Mouse (Mus musculus): ENCODE measurements around the gene Mras. TPM values are rescaled to one million over a fixed set of nuclear protein-coding genes. Genes with fewer than 3 reads are reported as not detected.
A peak's percentile ranks its signal among the peaks of the same experiment; 100 is the strongest.

Mras gene
- total and polyA plus RNA-seq, 3 experiments: 0.17 TPM; not detected in 2

- Histone ChIP-seq H3K27ac (ENCODE audit: control insufficient read depth, low read depth, low read length) (no peak overlapping the region), H3K79me2 (ENCODE audit: control insufficient read depth, insufficient read depth, low read length, poor library complexity) (no peaks in the 10 kb centered on the region), H3K9ac (ENCODE audit: control insufficient read depth, low read depth, low read length, poor library complexity, severe bottlenecking) (no peak overlapping the region), H3K4me1 (ENCODE audit: control insufficient read depth in 1 of 2, insufficient read depth in 2 of 2, low read length in 2 of 2) (peaks cover 0 to 5% of the 10 kb centered on the region in 2 experiments; a peak in 3 of 4 replicates), H3K36me3 (ENCODE audit: control insufficient read depth in 1 of 2, insufficient read depth in 2 of 2, low read length in 2 of 2) (no peaks in the 10 kb centered on the region), H3K9me3 (replicated peaks; ENCODE audit: insufficient read depth, low read length) (no peaks in the 10 kb centered on the region), H3K27me3 (ENCODE audit: control insufficient read depth in 1 of 2, insufficient read depth in 2 of 2, low read length in 2 of 2) (no peaks in the 10 kb centered on the region), H3K4me3 (ENCODE audit: control insufficient read depth in 1 of 2, insufficient read depth in 1 of 2, low read depth in 2 of 2, low read length in 2 of 2) (no peak overlapping the region)
- TF ChIP-seq CHD1 (IDR thresholded peaks at IDR 0.05; ENCODE audit: low read depth, low read length): no peak
- TF ChIP-seq MYB (IDR thresholded peaks at IDR 0.05; ENCODE audit: low read depth, low read length): no peak
- no peak for TF ChIP-seq MYC (IDR thresholded peaks at IDR 0.05; ENCODE audit: low read depth, low read length)
- no peak for TF ChIP-seq POLR2AphosphoS5 (IDR thresholded peaks at IDR 0.05; ENCODE audit: borderline replicate concordance, low read depth, low read length)
- no peak for TF ChIP-seq CHD2 (IDR thresholded peaks at IDR 0.05; ENCODE audit: low read length)
- DNase-seq (ENCODE audit: low read depth, low spot score): no peak
These were observed 54.6 kb downstream of the Mras start for GRCm38 (mm10) chr9:99382556-99382955.

GRCm38 (mm10) chr9:99379194-99379593 lies 58.0 kb downstream of the Mras start:
- Histone ChIP-seq H3K9me3 (replicated peaks; ENCODE audit: insufficient read depth, low read length) (no peaks in the 10 kb centered on the region), H3K4me3 (ENCODE audit: control insufficient read depth in 1 of 2, insufficient read depth in 1 of 2, low read depth in 2 of 2, low read length in 2 of 2) (no peak overlapping the region), H3K79me2 (ENCODE audit: control insufficient read depth, insufficient read depth, low read length, poor library complexity) (no peaks in the 10 kb centered on the region), H3K4me1 (ENCODE audit: control insufficient read depth in 1 of 2, insufficient read depth in 2 of 2, low read length in 2 of 2) (peaks cover 0 to 5% of the 10 kb centered on the region in 2 experiments; a peak in 3 of 4 replicates), H3K27me3 (ENCODE audit: control insufficient read depth in 1 of 2, insufficient read depth in 2 of 2, low read length in 2 of 2) (no peaks in the 10 kb centered on the region), H3K36me3 (ENCODE audit: control insufficient read depth in 1 of 2, insufficient read depth in 2 of 2, low read length in 2 of 2) (no peaks in the 10 kb centered on the region), H3K27ac (ENCODE audit: control insufficient read depth, low read depth, low read length) (no peak overlapping the region), H3K9ac (ENCODE audit: control insufficient read depth, low read depth, low read length, poor library complexity, severe bottlenecking) (no peak overlapping the region)
- no peak for DNase-seq (ENCODE audit: low read depth, low spot score)
- TF ChIP-seq KAT2A (conservative IDR thresholded peaks at IDR 0.05; ENCODE audit: low read depth, low read length) (no peak), UBTF (IDR thresholded peaks at IDR 0.05; ENCODE audit: borderline replicate concordance, insufficient read depth, low read depth, low read length) (no peak), RAD21 (IDR thresholded peaks at IDR 0.05; ENCODE audit: low read depth, low read length) (no peak), MXI1 (IDR thresholded peaks at IDR 0.05; ENCODE audit: low read depth, low read length) (no peak), TCF12 (IDR thresholded peaks at IDR 0.05; ENCODE audit: low read depth, low read length) (no peak), ZKSCAN1 (IDR thresholded peaks at IDR 0.05; ENCODE audit: low read depth, low read length) (no peak)

- Histone ChIP-seq H3K4me3 (ENCODE audit: control insufficient read depth in 1 of 2, insufficient read depth in 1 of 2, low read depth in 2 of 2, low read length in 2 of 2) (0 out of 4 replicates have a peak overlapping the region, but pooled peaks of 1 of the 2 experiments have one; percentile 11), H3K9ac (ENCODE audit: control insufficient read depth, low read depth, low read length, poor library complexity, severe bottlenecking) (no peak overlapping the region), H3K36me3 (ENCODE audit: control insufficient read depth in 1 of 2, insufficient read depth in 2 of 2, low read length in 2 of 2) (no peaks in the 10 kb centered on the region)
- no peak for TF ChIP-seq RCOR1 (IDR thresholded peaks at IDR 0.05; ENCODE audit: low read depth, low read length)
- no peak for TF ChIP-seq MYB (IDR thresholded peaks at IDR 0.05; ENCODE audit: low read depth, low read length)
- TF ChIP-seq EP300 (IDR thresholded peaks at IDR 0.05; ENCODE audit: low read depth in 1 of 2, low read length in 2 of 2): no peak
- no peak for TF ChIP-seq E2F4 (IDR thresholded peaks at IDR 0.05; ENCODE audit: borderline replicate concordance, low read depth, low read length)
- 0 out of 2 replicates have a peak, but pooled peaks have one; percentile 28 for TF ChIP-seq SIN3A (IDR thresholded peaks at IDR 0.05; ENCODE audit: low read length)
- TF ChIP-seq HCFC1 (IDR thresholded peaks at IDR 0.05; ENCODE audit: low read depth, low read length): no peak
- peak; percentile 90 for TF ChIP-seq ZC3H11A (IDR thresholded peaks at IDR 0.05; ENCODE audit: low read depth, low read length)
- TF ChIP-seq GABPA (IDR thresholded peaks at IDR 0.05; ENCODE audit: low read depth, low read length): no peak
- peak; percentile 56; the same call in 1 of the 2 replicates for TF ChIP-seq MYC (IDR thresholded peaks at IDR 0.05; ENCODE audit: low read depth, low read length)
- TF ChIP-seq NELFE (IDR thresholded peaks at IDR 0.05; ENCODE audit: low read depth, low read length): no peak
- peak; percentile 93 for TF ChIP-seq RAD21 (IDR thresholded peaks at IDR 0.05; ENCODE audit: low read depth, low read length)
- peak; percentile 61 for TF ChIP-seq ZNF384 (IDR thresholded peaks at IDR 0.05; ENCODE audit: low read depth, low read length)
- peak; percentile 81 to 91 (median 90) for TF ChIP-seq CTCF (IDR thresholded peaks at IDR 0.05 in 2 of 3, conservative IDR thresholded peaks at IDR 0.05 in 1 of 3; ENCODE audit: control insufficient read depth in 1 of 3, insufficient read depth in 1 of 3, low read depth in 2 of 3, low read length in 3 of 3, poor library complexity in 1 of 3, severe bottlenecking in 1 of 3)
- TF ChIP-seq MXI1 (IDR thresholded peaks at IDR 0.05; ENCODE audit: low read depth, low read length): no peak
- TF ChIP-seq BHLHE40 (IDR thresholded peaks at IDR 0.05; ENCODE audit: borderline replicate concordance, low read depth, low read length): 0 out of 2 replicates have a peak, but pooled peaks have one; percentile 16
- no peak for TF ChIP-seq ETS1 (IDR thresholded peaks at IDR 0.05; ENCODE audit: low read depth, low read length)
- no peak for TF ChIP-seq POLR2A (IDR thresholded peaks at IDR 0.05; ENCODE audit: control insufficient read depth in 1 of 2, insufficient read depth in 1 of 2, low read depth in 1 of 2, low read length in 2 of 2, poor library complexity in 1 of 2)
These were observed 60.4 kb downstream of the Mras start for GRCm38 (mm10) chr9:99376591-99377418.

More at GRCm38 (mm10) chr9:99376591-99377418, 60.4 kb downstream of the Mras start:
- H3K27me3 ChIP-seq (ENCODE audit: control insufficient read depth in 1 of 2, insufficient read depth in 2 of 2, low read length in 2 of 2): no peaks in the 10 kb centered on the region
- peaks cover 0 to 5% of the 10 kb centered on the region in 2 experiments; a peak in 3 of 4 replicates for H3K4me1 ChIP-seq (ENCODE audit: control insufficient read depth in 1 of 2, insufficient read depth in 2 of 2, low read length in 2 of 2)
- no peak overlapping the region for H3K27ac ChIP-seq (ENCODE audit: control insufficient read depth, low read depth, low read length)
- peak; percentile 69 for DNase-seq (ENCODE audit: low read depth, low spot score)
- H3K9me3 ChIP-seq (replicated peaks; ENCODE audit: insufficient read depth, low read length): no peaks in the 10 kb centered on the region
- no peaks in the 10 kb centered on the region for H3K79me2 ChIP-seq (ENCODE audit: control insufficient read depth, insufficient read depth, low read length, poor library complexity)
